Mouse (Mus musculus): ENCODE results near the gene Gm20517. TPM values are rescaled to one million over a fixed set of nuclear protein-coding genes. Genes with fewer than 3 reads are reported as not detected.

Gm20517 gene
- polyA plus RNA-seq, 1 experiment from 2014 or later: 0.35 TPM

DNA sequence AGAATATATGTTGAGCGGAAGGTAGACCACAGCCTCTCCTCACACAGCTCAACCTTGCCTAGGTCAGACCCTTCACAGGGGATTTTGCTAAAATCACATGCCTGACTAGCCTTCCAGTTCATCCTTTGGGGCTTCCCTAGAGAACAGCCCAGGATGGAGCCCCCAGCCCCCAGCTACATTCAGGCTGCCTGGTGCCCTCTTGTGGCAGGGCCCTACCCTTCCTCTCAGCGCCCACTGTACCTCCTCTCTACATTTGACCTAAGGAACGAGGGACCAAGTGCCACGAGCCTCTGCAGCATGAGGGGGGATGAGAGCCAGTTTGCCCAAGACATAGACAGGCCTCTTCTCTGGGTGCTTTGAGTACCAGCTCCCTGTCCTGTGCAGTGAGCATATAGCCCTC lies 93.3 kb downstream of the Gm20517 start:
- WGBS: 71% methylated on average over 4 of the region's 4 CpGs
- no peak for ATAC-seq (ENCODE audit: borderline replicate concordance, extremely low read depth, low FRiP score, low TSS enrichment)
- Histone ChIP-seq H3K27me3 (no peaks in the 10 kb centered on the region), H3K36me3 (peaks cover 5% of the 10 kb centered on the region; the same call in 1 of the 2 replicates), H3K9ac (no peak overlapping the region), H3K4me1 (peaks cover 29% of the 10 kb centered on the region), H3K4me2 (no peak overlapping the region), H3K27ac (no peak overlapping the region), H3K4me3 (no peak overlapping the region), H3K9me3 (no peaks in the 10 kb centered on the region)

DNA sequence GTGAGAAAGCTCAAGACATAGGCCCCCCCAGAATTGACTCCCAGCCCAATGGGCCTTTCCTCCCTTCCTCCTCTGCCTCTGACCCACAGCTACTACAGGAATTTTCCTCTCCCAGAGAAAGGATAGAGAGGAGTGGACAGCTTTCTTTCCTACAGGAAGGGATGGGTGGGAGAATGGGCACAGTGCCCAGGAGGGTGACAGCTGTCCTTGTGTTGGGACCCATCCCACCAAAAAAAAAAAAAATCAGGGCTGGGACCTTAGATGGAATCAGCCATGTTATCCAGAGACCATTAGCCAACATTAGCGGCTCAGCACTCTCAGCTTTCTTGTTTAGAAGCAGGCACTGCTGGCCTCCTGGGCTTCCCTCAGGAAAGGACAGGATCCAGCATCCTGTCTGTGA lies 94.8 kb downstream of the Gm20517 start:
- no peak overlapping the region for H3K27ac ChIP-seq
- 42% methylated on average over 1 of the region's 1 CpGs for WGBS
- H3K4me1 ChIP-seq: peaks cover 18% of the 10 kb centered on the region
- H3K4me3 ChIP-seq: no peak overlapping the region
- no peaks in the 10 kb centered on the region for H3K9me3 ChIP-seq
- no peaks in the 10 kb centered on the region for H3K27me3 ChIP-seq
- no peak overlapping the region for H3K9ac ChIP-seq
- ATAC-seq (ENCODE audit: borderline replicate concordance, extremely low read depth, low FRiP score, low TSS enrichment): no peak
- H3K4me2 ChIP-seq: no peak overlapping the region
- H3K36me3 ChIP-seq: 0 out of 2 replicates have a peak, but pooled peaks cover 5% of the 10 kb centered on the region

DNA sequence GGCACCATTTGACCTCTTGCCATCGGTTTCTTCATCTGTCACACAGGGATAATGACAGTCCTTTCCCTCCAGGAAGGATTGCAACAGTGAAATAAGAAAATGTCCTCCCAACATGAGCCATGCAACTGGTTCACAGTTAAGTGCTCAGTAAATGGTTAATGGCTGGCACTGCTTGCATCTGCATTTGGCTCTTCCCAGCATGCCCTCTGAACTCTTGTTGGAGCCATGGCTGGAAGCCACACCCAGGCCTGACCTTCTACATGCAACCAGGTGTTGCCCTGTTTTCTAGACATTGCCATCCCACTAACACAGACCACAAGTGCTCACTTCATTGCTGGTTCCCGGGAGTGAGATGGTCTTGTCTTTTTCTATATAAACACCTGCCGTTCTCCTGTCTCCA lies 96.6 kb downstream of the Gm20517 start:
- peaks cover 15% of the 10 kb centered on the region; the same call in 1 of the 2 replicates for H3K4me1 ChIP-seq
- H3K9ac ChIP-seq: no peak overlapping the region
- 0 out of 2 replicates have a peak, but pooled peaks cover 5% of the 10 kb centered on the region for H3K36me3 ChIP-seq
- H3K4me3 ChIP-seq: no peak overlapping the region
- no peak for ATAC-seq (ENCODE audit: borderline replicate concordance, extremely low read depth, low FRiP score, low TSS enrichment)
- no peak overlapping the region for H3K27ac ChIP-seq
- no peaks in the 10 kb centered on the region for H3K9me3 ChIP-seq
- H3K27me3 ChIP-seq: no peaks in the 10 kb centered on the region
- no peak overlapping the region for H3K4me2 ChIP-seq
- 70% methylated on average over 3 of the region's 3 CpGs for WGBS

DNA sequence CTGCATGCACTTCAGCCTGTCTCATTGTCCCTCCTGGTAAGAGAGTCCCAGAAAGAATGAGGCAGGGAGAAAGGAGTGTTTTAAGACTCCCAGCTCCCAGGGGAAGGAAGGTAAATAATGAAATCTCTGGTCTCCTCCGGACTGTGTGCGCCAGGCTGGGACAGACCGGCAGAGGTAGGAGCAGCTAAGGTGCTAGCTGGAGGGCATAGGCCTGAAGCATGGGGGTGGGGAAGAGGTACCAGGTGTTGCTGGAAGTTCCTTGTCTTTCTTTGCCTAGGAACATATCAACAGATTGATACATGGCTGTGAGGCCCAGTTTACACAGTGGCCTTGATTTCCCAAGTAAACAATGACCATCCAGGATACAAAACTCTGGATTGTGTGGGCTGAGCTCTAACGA lies 97.6 kb downstream of the Gm20517 start:
- Histone ChIP-seq H3K4me2 (no peak overlapping the region), H3K27me3 (no peaks in the 10 kb centered on the region), H3K4me3 (no peak overlapping the region), H3K27ac (no peak overlapping the region), H3K4me1 (peaks cover 10% of the 10 kb centered on the region; the same call in 1 of the 2 replicates), H3K9me3 (no peaks in the 10 kb centered on the region), H3K9ac (no peak overlapping the region), H3K36me3 (no peaks in the 10 kb centered on the region)
- no peak for ATAC-seq (ENCODE audit: borderline replicate concordance, extremely low read depth, low FRiP score, low TSS enrichment)
- 44% methylated on average over 4 of the region's 4 CpGs for WGBS

DNA sequence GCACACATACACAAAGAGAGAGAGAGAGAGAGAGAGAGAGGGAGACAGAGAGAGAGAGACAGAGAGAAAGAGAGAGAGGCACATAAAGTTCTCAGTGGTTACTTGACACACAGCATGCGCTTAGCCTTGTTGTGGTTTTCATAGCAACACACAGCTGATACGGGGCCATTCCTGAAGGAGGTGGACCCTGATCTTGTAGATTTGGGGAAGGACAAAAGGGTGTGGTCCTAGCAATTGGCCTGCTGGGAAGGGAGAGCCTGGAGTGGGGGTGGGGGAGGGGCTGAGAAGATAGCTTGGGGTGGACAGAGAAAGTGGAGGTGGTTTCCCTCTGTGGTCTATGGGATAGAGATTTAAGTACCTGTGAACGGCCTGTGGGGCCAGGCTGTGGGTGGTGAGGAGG lies 98.6 kb downstream of the Gm20517 start:
- no peak overlapping the region for H3K4me2 ChIP-seq
- peaks cover 10% of the 10 kb centered on the region; the same call in 1 of the 2 replicates for H3K4me1 ChIP-seq
- no peak for ATAC-seq (ENCODE audit: borderline replicate concordance, extremely low read depth, low FRiP score, low TSS enrichment)
- WGBS: 62% methylated on average over 3 of the region's 3 CpGs
- no peak overlapping the region for H3K9ac ChIP-seq
- H3K9me3 ChIP-seq: no peaks in the 10 kb centered on the region
- no peaks in the 10 kb centered on the region for H3K27me3 ChIP-seq
- H3K27ac ChIP-seq: no peak overlapping the region
- no peaks in the 10 kb centered on the region for H3K36me3 ChIP-seq
- H3K4me3 ChIP-seq: no peak overlapping the region

DNA sequence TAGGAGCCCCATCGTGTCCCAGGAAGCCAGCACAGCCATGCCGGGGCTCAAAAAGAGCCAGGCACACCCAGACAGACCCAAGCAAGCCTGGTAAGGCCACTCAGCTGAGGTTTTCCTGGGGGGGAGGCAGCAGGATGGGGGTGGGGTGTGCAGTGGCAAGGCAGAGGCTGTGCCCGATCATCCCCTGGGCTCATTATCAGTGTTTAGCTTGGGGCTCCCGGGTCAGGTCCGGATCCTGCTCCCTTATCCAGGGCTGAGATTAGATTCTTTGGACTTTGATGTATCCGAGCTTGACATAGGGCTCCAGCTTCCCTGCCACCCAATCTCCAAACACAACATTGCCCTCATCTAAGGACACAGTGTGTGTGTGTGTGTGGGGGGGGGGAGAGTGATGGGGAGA lies 100.5 kb downstream of the Gm20517 start:
- H3K27me3 ChIP-seq: no peaks in the 10 kb centered on the region
- no peak for ATAC-seq (ENCODE audit: borderline replicate concordance, extremely low read depth, low FRiP score, low TSS enrichment)
- no peak overlapping the region for H3K9ac ChIP-seq
- H3K4me2 ChIP-seq: no peak overlapping the region
- 0 out of 2 replicates have a peak, but pooled peaks cover under 1% of the 10 kb centered on the region for H3K4me1 ChIP-seq
- WGBS: 36% methylated on average over 6 of the region's 6 CpGs
- H3K27ac ChIP-seq: no peak overlapping the region
- no peak overlapping the region for H3K4me3 ChIP-seq
- H3K36me3 ChIP-seq: no peaks in the 10 kb centered on the region
- no peaks in the 10 kb centered on the region for H3K9me3 ChIP-seq

DNA sequence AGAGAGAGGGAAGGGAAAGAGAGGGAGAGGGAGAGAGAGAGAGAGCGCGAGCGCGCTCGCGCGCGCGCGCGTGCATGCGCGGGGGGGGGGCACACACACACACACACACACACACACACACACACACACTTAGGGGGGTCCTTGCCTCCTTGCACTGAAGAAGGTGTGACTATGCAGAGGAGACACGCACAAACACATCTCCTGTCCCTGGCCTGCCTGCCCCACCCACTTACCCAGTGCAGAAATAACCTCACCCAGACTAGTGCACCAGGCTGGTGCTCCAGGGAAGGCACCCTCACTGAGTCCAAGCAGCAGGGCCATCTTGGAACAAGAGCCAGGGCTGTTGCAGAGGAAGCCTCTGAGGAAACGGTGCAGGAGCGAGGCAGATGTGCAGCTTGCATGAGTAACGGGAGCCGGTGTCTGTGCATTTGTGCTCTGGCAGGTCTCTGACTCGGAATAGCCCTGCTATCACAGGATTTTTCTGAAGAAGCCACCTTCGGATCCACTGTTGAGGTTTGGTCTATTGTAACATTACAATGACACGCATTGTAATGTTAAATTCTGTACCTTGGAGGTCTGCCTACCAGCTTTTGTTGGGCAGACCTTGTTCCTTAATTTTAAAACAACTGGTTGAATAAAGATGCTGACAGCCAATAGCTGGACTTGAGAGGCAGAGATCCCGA lies 101.6 kb downstream of the Gm20517 start:
- no peaks in the 10 kb centered on the region for H3K27me3 ChIP-seq
- WGBS: 58% methylated on average over 11 of the region's 22 CpGs

DNA sequence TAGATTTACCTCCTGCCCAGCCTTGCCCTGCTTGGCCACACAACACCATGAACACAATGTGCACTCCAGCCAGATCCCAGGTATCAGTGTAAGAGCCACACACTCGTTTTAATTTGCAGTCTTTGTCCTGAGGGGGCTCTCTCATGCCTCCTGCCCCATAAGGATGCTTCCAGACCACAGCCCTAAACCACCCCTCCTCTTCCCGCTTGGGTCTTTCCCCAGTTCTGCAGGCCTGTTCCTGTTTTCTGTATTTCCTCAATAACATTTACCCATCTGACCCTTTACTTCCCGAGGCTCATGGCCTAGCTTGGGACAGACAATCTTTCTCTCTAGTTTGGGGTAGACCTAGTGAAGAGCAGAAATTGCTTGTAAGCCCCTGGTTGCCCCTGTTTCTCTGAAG lies 103.6 kb downstream of the Gm20517 start:
- H3K9me3 ChIP-seq: no peaks in the 10 kb centered on the region
- no peaks in the 10 kb centered on the region for H3K27me3 ChIP-seq
- H3K4me2 ChIP-seq: no peak overlapping the region
- no peaks in the 10 kb centered on the region for H3K36me3 ChIP-seq
- ATAC-seq (ENCODE audit: borderline replicate concordance, extremely low read depth, low FRiP score, low TSS enrichment): no peak
- no peak overlapping the region for H3K9ac ChIP-seq
- 53% methylated on average over 3 of the region's 3 CpGs for WGBS
- H3K4me3 ChIP-seq: no peak overlapping the region
- no peak overlapping the region for H3K27ac ChIP-seq
- H3K4me1 ChIP-seq: no peaks in the 10 kb centered on the region

More for the DNA sequence above, 101.6 kb downstream of the Gm20517 start:
- H3K9me3 ChIP-seq: no peaks in the 10 kb centered on the region
- no peak overlapping the region for H3K9ac ChIP-seq
- H3K4me3 ChIP-seq: no peak overlapping the region
- no peak for ATAC-seq (ENCODE audit: borderline replicate concordance, extremely low read depth, low FRiP score, low TSS enrichment)
- H3K36me3 ChIP-seq: no peaks in the 10 kb centered on the region
- H3K27ac ChIP-seq: no peak overlapping the region
- H3K4me2 ChIP-seq: no peak overlapping the region
- no peaks in the 10 kb centered on the region for H3K4me1 ChIP-seq

DNA sequence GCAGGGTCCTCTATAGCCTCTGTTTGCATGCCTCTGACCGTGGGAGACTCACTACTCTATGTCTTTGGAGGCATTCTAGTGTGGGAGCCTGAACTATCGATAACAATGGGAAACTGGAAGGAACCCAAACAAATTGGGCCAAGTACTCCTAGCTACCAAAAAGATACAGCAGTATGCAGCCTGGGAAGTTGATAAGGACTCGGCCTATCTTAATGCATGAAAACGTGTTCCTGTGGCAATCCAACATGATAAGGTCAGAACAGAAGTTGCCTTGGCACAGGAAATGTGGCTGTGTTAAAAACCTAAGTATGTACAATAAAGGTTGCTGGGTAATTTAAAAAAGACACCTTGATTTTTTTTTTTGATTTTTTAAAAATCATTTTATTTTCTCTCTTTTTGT lies 109.8 kb downstream of the Gm20517 start:
- Histone ChIP-seq H3K4me3 (no peak overlapping the region), H3K9ac (no peak overlapping the region), H3K27ac (no peak overlapping the region), H3K4me1 (no peaks in the 10 kb centered on the region), H3K9me3 (no peaks in the 10 kb centered on the region), H3K4me2 (no peak overlapping the region), H3K36me3 (no peaks in the 10 kb centered on the region), H3K27me3 (no peaks in the 10 kb centered on the region)
- ATAC-seq (ENCODE audit: borderline replicate concordance, extremely low read depth, low FRiP score, low TSS enrichment): no peak
- WGBS: 68% methylated on average over 4 of the region's 4 CpGs

DNA sequence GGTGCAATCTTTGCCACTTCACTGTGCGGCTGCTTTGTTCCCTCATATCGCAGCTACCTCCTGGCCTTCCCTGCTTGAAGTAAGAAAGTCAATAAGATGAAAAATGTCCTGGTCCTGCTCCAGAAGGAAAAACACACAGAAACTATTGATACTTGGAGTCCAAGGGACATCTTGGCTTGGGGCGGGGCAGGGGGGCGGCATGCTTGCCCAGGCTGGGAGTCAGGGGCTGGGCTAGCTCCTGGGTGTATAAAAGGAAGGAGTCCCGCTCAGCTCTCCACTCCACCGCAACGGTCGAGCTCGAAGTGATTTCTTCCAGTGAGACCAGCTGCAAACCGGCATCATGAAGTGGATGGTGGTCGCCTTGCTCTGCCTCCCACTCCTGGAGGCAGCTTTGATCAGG lies 115.2 kb downstream of the Gm20517 start, which contains the start of gene Pgc:
Gene Pgc (plus strand): TSS at position 277 of the 400 bp plus-strand sequence.
- no peak within 1 kb of the TSS; the same call in 1 of the 2 replicates for H3K4me2 ChIP-seq
- WGBS: 53% methylated on average over 11 of the region's 11 CpGs

DNA sequence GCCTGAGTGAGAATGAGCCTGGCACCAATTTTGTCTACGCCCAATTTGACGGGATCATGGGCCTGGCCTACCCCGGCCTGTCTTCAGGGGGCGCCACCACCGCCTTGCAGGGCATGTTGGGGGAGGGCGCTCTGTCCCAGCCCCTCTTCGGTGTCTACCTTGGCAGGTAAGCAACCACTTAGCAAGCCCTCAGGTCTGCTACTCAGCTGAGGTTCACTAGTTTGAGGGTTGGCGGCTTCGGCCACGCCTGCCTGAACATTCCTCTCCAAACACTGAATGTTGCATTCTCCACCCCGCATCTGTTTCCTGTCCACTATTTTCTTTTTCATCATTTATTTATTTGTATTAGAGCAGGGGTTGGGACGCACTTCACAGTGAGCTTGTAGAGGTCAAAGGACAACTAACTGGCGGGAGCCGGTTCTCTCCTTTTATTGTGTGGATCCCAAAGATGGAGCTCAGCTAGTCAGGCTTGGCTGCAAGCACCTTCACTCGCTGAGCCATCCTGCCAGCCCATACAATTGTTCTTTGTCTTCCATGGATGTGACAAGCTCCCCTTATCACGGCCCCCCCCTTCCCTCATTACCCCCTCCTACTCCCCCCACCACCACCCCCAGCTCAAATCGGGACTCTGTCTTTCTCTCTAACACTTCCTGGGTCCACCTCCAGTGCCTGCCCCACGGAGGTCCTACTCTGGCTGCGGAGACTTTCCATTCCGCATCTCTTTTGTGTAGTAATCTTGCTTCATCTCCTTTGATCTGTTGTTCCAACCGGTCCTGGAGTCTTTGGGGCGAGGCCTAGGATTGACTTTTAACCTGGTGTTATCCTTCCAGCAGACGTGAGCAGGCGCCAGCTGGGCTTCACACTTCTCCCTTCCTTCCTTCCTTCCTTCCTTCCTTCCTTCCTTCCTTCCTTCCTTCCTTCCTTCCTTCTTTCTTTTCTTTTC lies 119.5 kb downstream of the Gm20517 start:
- Histone ChIP-seq H3K4me3 (no peak overlapping the region), H3K9ac (no peak overlapping the region), H3K36me3 (no peaks in the 10 kb centered on the region), H3K27ac (no peak overlapping the region), H3K4me2 (no peak overlapping the region), H3K9me3 (no peaks in the 10 kb centered on the region), H3K27me3 (no peaks in the 10 kb centered on the region), H3K4me1 (0 out of 2 replicates have a peak, but pooled peaks cover 3% of the 10 kb centered on the region)
- ATAC-seq (ENCODE audit: borderline replicate concordance, extremely low read depth, low FRiP score, low TSS enrichment): peak; percentile 36; the same call in 1 of the 2 replicates
- WGBS: 50% methylated on average over 24 of the region's 24 CpGs

More for the DNA sequence above, 115.2 kb downstream of the Gm20517 start, which contains the start of gene Pgc:
- H3K9me3 ChIP-seq: no peaks in the 10 kb centered on the region
- no peak within 1 kb of the TSS for H3K27ac ChIP-seq
- no peaks in the 10 kb centered on the region for H3K36me3 ChIP-seq
- ATAC-seq (ENCODE audit: borderline replicate concordance, extremely low read depth, low FRiP score, low TSS enrichment): no peak
- H3K9ac ChIP-seq: no peak within 1 kb of the TSS
- H3K4me1 ChIP-seq: 0 out of 2 replicates have a peak, but pooled peaks cover 3% of the 10 kb centered on the region
- H3K4me3 ChIP-seq: no peak within 1 kb of the TSS
- H3K27me3 ChIP-seq: no peaks in the 10 kb centered on the region

Measured in lung, embryonic 15.5 days (tissue).